Mouse (Mus musculus): ENCODE data around the gene Gdap1l1.

DNA sequence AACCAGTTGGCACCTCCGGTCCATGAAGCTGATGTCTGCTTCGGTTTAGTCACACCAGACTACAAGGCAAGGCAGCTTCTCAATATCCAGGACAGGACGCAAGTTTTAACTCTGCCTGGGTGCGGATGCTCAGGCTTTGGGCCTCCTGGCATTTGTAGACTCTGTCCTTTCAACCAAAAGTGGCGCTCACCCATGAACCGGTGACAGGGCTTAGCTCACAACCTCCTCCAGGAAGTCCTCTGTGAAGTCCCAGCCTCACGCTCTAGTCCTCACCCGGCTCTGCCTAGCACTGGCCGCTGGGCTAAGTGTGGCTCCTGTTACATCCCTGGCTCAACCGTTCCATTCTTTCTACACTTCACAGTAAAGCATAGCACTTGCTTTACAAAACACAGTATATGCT lies 45.0 kb upstream of the Gdap1l1 start:
- TF ChIP-seq CTCF (IDR thresholded peaks at IDR 0.05; ENCODE audit: borderline replicate concordance, control insufficient read depth, extremely low read depth, insufficient read depth, low read length, poor library complexity), result no peak
- TF ChIP-seq POLR2A (IDR thresholded peaks at IDR 0.05; ENCODE audit: control insufficient read depth, extremely low read depth, insufficient read depth, low read length, poor library complexity), result no peak

Measured in thymus, adult 2 months (tissue).